Comparison of ENCODE assay signal across 7 mouse cellular contexts in the genomic region with DNA sequence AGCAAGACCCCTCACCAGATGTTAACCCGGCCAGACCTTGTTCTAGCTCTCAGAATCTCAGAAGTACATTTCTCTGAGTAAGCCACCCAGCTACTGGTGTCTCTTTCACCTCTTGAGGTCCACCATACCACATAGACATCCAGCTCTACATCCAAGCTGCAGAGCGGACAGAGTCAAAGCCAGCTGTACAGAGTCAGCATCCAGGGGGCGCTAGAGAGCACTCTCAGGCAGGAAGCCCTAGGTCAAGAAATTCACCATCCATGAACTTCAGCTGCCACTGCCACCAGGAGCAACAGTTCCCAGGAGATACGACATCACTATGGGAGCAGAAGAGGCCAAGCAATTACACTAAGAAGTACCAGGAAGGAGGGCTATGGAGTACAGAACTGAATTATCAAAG.
DNase-seq lines count a peak whose midpoint lies in the region; ATAC-seq and TF ChIP-seq lines count a peak whose summit lies in the region.

No protein-coding gene starts in this region.

- H3K4me3 ChIP-seq in CH12.LX (replicated peaks in 1 of 3; ENCODE audit: low read depth in 2 of 3, low read length in 2 of 3, poor library complexity in 1 of 3), result no peak overlapping the region
- no peak overlapping the region for H3K4me3 ChIP-seq in embryonic facial prominence, embryonic 11.5 days (ENCODE audit: low read depth, low read length)

- WGBS in embryonic facial prominence, embryonic 11.5 days, result 50% methylated on average over 4 of the region's 4 CpGs

- H3K36me3 ChIP-seq in CH12.LX (replicated peaks in 1 of 2; ENCODE audit: control insufficient read depth in 1 of 2, insufficient read depth in 1 of 2, low read length in 1 of 2), result no peaks in the 10 kb centered on the region
- no peaks in the 10 kb centered on the region for H3K36me3 ChIP-seq in embryonic facial prominence, embryonic 11.5 days (replicated peaks; ENCODE audit: control insufficient read depth, insufficient read depth, low read depth, low read length)

- ATAC-seq in embryonic facial prominence, embryonic 11.5 days (replicated peaks; ENCODE audit: insufficient number of reproducible peaks, low FRiP score, low TSS enrichment, low read depth), result no peak

- dilution Hi-C loops in CH12.LX (cut with MboI; ENCODE audit: extremely low pct_ligation_motif_present, extremely low pct_unique_long_range_greater_than_20kb, low sequenced_read_pairs), result no loop called here

- no peaks in the 10 kb centered on the region for H3K9me3 ChIP-seq in CH12.LX (replicated peaks; ENCODE audit: low read length)
- H3K9me3 ChIP-seq in embryonic facial prominence, embryonic 11.5 days (replicated peaks; ENCODE audit: control insufficient read depth, low read length), result no peaks in the 10 kb centered on the region

- H3K79me2 ChIP-seq in CH12.LX (replicated peaks; ENCODE audit: control insufficient read depth, extremely low read depth, insufficient read depth, poor library complexity, severe bottlenecking), result no peaks in the 10 kb centered on the region

- peak; percentile 14; the same call in 1 of the 2 replicates for TF ChIP-seq RAD21 in CH12.LX (IDR thresholded peaks at IDR 0.05; ENCODE audit: low read depth, low read length)

- H3K4me1 ChIP-seq in CH12.LX (ENCODE audit: control insufficient read depth in 1 of 2, insufficient read depth in 2 of 2), result no peaks in the 10 kb centered on the region
- no peaks in the 10 kb centered on the region for H3K4me1 ChIP-seq in embryonic facial prominence, embryonic 11.5 days (ENCODE audit: control insufficient read depth, insufficient read depth, low read length)

- H3K9ac ChIP-seq in CH12.LX (ENCODE audit: insufficient read depth, low read depth), result no peak overlapping the region
- H3K9ac ChIP-seq in embryonic facial prominence, embryonic 11.5 days (replicated peaks; ENCODE audit: low read length), result no peak overlapping the region

- TF ChIP-seq POLR2A in CH12.LX (IDR thresholded peaks at IDR 0.05; ENCODE audit: low read depth, low read length), result no peak

- no peak overlapping the region for H3K27ac ChIP-seq in CH12.LX (ENCODE audit: insufficient read depth, low read depth)
- H3K27ac ChIP-seq in embryonic facial prominence, embryonic 11.5 days (replicated peaks; ENCODE audit: low read depth, low read length), result no peak overlapping the region

- in situ Hi-C loops in CH12.LX (cut with MboI; ENCODE audit: low pct_ligation_motif_present, low pct_unique_long_range_greater_than_20kb, low sequenced_read_pairs), result no loop called here

- peak; percentile 76 to 88 for TF ChIP-seq CTCF in CH12.LX (conservative IDR thresholded peaks at IDR 0.05 in 1 of 2, IDR thresholded peaks at IDR 0.05 in 1 of 2; ENCODE audit: low read depth in 2 of 2, low read length in 2 of 2)

- H3K4me2 ChIP-seq in CH12.LX (ENCODE audit: insufficient read depth, low read depth, poor library complexity, severe bottlenecking), result no peak overlapping the region
- no peak overlapping the region for H3K4me2 ChIP-seq in embryonic facial prominence, embryonic 11.5 days (ENCODE audit: low read depth, low read length)

- TF ChIP-seq EP300 in CH12.LX (IDR thresholded peaks at IDR 0.05; ENCODE audit: low read length), result no peak

- H3K27me3 ChIP-seq in CH12.LX (replicated peaks), result no peaks in the 10 kb centered on the region
- no peaks in the 10 kb centered on the region for H3K27me3 ChIP-seq in embryonic facial prominence, embryonic 11.5 days (ENCODE audit: control insufficient read depth, insufficient read depth, low read length)

- peak; percentile 8 for DNase-seq in layer of hippocampus, adult 11-12 months (ENCODE audit: low spot score)
- DNase-seq in layer of hippocampus, postnatal 36 days, result no peak
- DNase-seq in CH12.LX (ENCODE audit: extremely low read depth) (peak; percentile 62), R1 (ENCODE audit: low read depth, low spot score) (peak; percentile 67)
- peak; percentile 35 for DNase-seq in embryonic facial prominence, embryonic 11.5 days (ENCODE audit: low spot score)
- DNase-seq in lung, adult 18-20 months, result peak; percentile 26 to 36
- DNase-seq in thymus, postnatal 0 days (ENCODE audit: low spot score), result peak; percentile 55

TF ChIP-seq in CH12.LX, 34 proteins besides CTCF, POLR2A, EP300 and RAD21:
- peak; percentile 55 for TF ChIP-seq SMC3 (IDR thresholded peaks at IDR 0.05; ENCODE audit: low read depth, low read length)
- no peak for TF ChIP-seq USF2 (conservative IDR thresholded peaks at IDR 0.05; ENCODE audit: low read depth, low read length)
TF ChIP-seq in CH12.LX: peak in this region for 1.

Comparison
In these comparisons a context has a peak if more than half of its experiments do, and no peak if none do; other contexts are left out.
1. DNase-seq: peak in layer of hippocampus, adult 11-12 months (single experiment), CH12.LX (single experiment), R1 (single experiment), embryonic facial prominence, embryonic 11.5 days (single experiment), lung, adult 18-20 months (2 of 2) and thymus, postnatal 0 days (single experiment); none in layer of hippocampus, postnatal 36 days (0 of 2).